In genomic region chr6:89538102-89538751, GRCm38 (mm10) we compare ENCODE assay signal across 26 mouse cellular contexts. TPM values are rescaled to one million over a fixed set of nuclear protein-coding genes. Genes with fewer than 3 reads are reported as not detected.
DNase-seq lines count a peak whose midpoint lies in the region; ATAC-seq and TF ChIP-seq lines count a peak whose summit lies in the region.
"Had no signal": no experiment of that assay in that cellular context is flagged by ENCODE, and none has a peak within 500 bp of the region (broad histone marks: within the 10 kb centered on the region; RNA-seq: fewer than 3 reads in every experiment).

No protein-coding gene starts in this region.

- H3K36me3 ChIP-seq in liver, embryonic 12.5 days = no peaks in the 10 kb centered on the region
- no peaks in the 10 kb centered on the region for H3K36me3 ChIP-seq in liver, postnatal 0 days (replicated peaks; ENCODE audit: insufficient read depth, low read length)
- H3K36me3 ChIP-seq in midbrain, embryonic 13.5 days = no peaks in the 10 kb centered on the region
- H3K36me3 ChIP-seq: heart, embryonic 15.5 days; hindbrain, embryonic 13.5 days; kidney, embryonic 15.5 days; limb, embryonic 12.5 days had no signal

- H3K9ac ChIP-seq in liver, embryonic 12.5 days = no peak overlapping the region
- no peak overlapping the region for H3K9ac ChIP-seq in liver, postnatal 0 days (replicated peaks)
- H3K9ac ChIP-seq in midbrain, embryonic 13.5 days (replicated peaks) = no peak overlapping the region
- H3K9ac ChIP-seq: forebrain, embryonic 13.5 days; heart, embryonic 15.5 days; hindbrain, embryonic 13.5 days; kidney, embryonic 15.5 days; limb, embryonic 12.5 days had no signal

- no peak for TF ChIP-seq CTCF in liver, postnatal 0 days (IDR thresholded peaks at IDR 0.05; ENCODE audit: low read depth)

- no peak overlapping the region for H3K4me3 ChIP-seq in liver, embryonic 12.5 days
- no peak overlapping the region for H3K4me3 ChIP-seq in liver, postnatal 0 days (ENCODE audit: low read depth, low read length)
- H3K4me3 ChIP-seq in midbrain, embryonic 13.5 days (replicated peaks) = no peak overlapping the region
- H3K4me3 ChIP-seq: forebrain, embryonic 13.5 days; heart, embryonic 15.5 days; hindbrain, embryonic 13.5 days; kidney, embryonic 15.5 days; limb, embryonic 12.5 days; megakaryocyte, embryonic 14.5 days had no signal

- H3K27me3 ChIP-seq in liver, embryonic 12.5 days (replicated peaks) = no peaks in the 10 kb centered on the region
- H3K27me3 ChIP-seq in liver, postnatal 0 days (ENCODE audit: insufficient read depth, low read length) = no peaks in the 10 kb centered on the region
- H3K27me3 ChIP-seq in midbrain, embryonic 13.5 days = no peaks in the 10 kb centered on the region
- H3K27me3 ChIP-seq: forebrain, embryonic 13.5 days; heart, embryonic 15.5 days; hindbrain, embryonic 13.5 days; kidney, embryonic 15.5 days; limb, embryonic 12.5 days; megakaryocyte, embryonic 14.5 days had no signal

- no peak for TF ChIP-seq EP300 in liver, postnatal 0 days (IDR thresholded peaks at IDR 0.05; ENCODE audit: low read depth)

- peaks cover 11% of the 10 kb centered on the region for H3K4me1 ChIP-seq in liver, embryonic 12.5 days
- H3K4me1 ChIP-seq in liver, postnatal 0 days (ENCODE audit: insufficient read depth) = no peaks in the 10 kb centered on the region
- no peaks in the 10 kb centered on the region for H3K4me1 ChIP-seq in midbrain, embryonic 13.5 days (replicated peaks)
- H3K4me1 ChIP-seq: forebrain, embryonic 13.5 days; hindbrain, embryonic 13.5 days; kidney, embryonic 15.5 days; limb, embryonic 12.5 days had no signal

- no peak overlapping the region for H3K27ac ChIP-seq in liver, embryonic 12.5 days
- no peak overlapping the region for H3K27ac ChIP-seq in liver, postnatal 0 days (ENCODE audit: low read depth)
- H3K27ac ChIP-seq in midbrain, embryonic 13.5 days = no peak overlapping the region
- H3K27ac ChIP-seq: forebrain, embryonic 13.5 days; heart, embryonic 15.5 days; hindbrain, embryonic 13.5 days; kidney, embryonic 15.5 days; limb, embryonic 12.5 days had no signal

- peak; percentile 67; the same call in 1 of the 2 replicates for ATAC-seq in liver, embryonic 12.5 days
- no peak for ATAC-seq in liver, postnatal 0 days
- ATAC-seq in megakaryocyte progenitor cell, adult 5-6 weeks (replicated peaks; ENCODE audit: poor library complexity) = peak; percentile 88
- no peak for ATAC-seq in granulocyte monocyte progenitor cell, adult 5-6 weeks (replicated peaks; ENCODE audit: poor library complexity, severe bottlenecking)
- no peak for ATAC-seq in midbrain, embryonic 13.5 days
- ATAC-seq: forebrain, embryonic 13.5 days had no signal

- no peaks in the 10 kb centered on the region for H3K9me3 ChIP-seq in liver, embryonic 12.5 days (replicated peaks)
- no peaks in the 10 kb centered on the region for H3K9me3 ChIP-seq in liver, postnatal 0 days (ENCODE audit: low read length)
- no peaks in the 10 kb centered on the region for H3K9me3 ChIP-seq in midbrain, embryonic 13.5 days
- H3K9me3 ChIP-seq: forebrain, embryonic 13.5 days; heart, embryonic 15.5 days; hindbrain, embryonic 13.5 days; kidney, embryonic 15.5 days; limb, embryonic 12.5 days; megakaryocyte, embryonic 14.5 days had no signal

- no peak overlapping the region for H3K4me2 ChIP-seq in liver, embryonic 12.5 days
- H3K4me2 ChIP-seq in liver, postnatal 0 days (ENCODE audit: low read depth, low read length) = no peak overlapping the region
- H3K4me2 ChIP-seq in midbrain, embryonic 13.5 days (replicated peaks) = no peak overlapping the region
- H3K4me2 ChIP-seq: forebrain, embryonic 13.5 days; heart, embryonic 15.5 days; hindbrain, embryonic 13.5 days; kidney, embryonic 15.5 days; limb, embryonic 12.5 days had no signal

- DNase-seq in liver, postnatal 0 days = no peak
- peak; percentile 16 for DNase-seq in c-Kit-positive CD71-positive TER-119-negative erythroid progenitor cells, embryonic 14.5 days (ENCODE audit: low read depth)
- no peak for DNase-seq in spleen, postnatal 14 days (ENCODE audit: low spot score in 2 of 2)
- DNase-seq: adrenal gland, adult 2 months; adrenal gland, postnatal 36 days; B cell, adult 2 months; cerebellum, adult 2 months; cerebellum, postnatal 25 days; gastrocnemius, postnatal 10 days; heart, postnatal 4 days; kidney, adult 18-20 months; kidney, postnatal 25 days; lung, postnatal 36 days; midbrain, embryonic 14.5 days; right cerebral cortex, postnatal 25 days; thymus, postnatal 14 days had no signal

- WGBS in liver, embryonic 12.5 days (ENCODE audit: insufficient replicate concordance) = 21% methylated on average over 1 of the region's 1 CpGs
- 48% methylated on average over 1 of the region's 1 CpGs for WGBS in liver, postnatal 0 days (ENCODE audit: insufficient replicate concordance)
- WGBS in midbrain, embryonic 13.5 days = 78% methylated on average over 1 of the region's 1 CpGs

RNA-seq across cellular contexts. Expression of gene Chchd6, which starts 57.2 kb away (rescaled TPM):
- 25.5 and 27.7 TPM in 2 replicates for polyA plus RNA-seq in liver, embryonic 12.5 days (2016; fragmentation: Nextera tagmentation; extraction: Ambion mirVana)
- 8.4 and 8.8 TPM in 2 replicates for polyA plus RNA-seq in liver, postnatal 0 days (2015; fragmentation: Nextera tagmentation; extraction: Ambion mirVana)
- 19.3 and 19.7 TPM in 2 replicates for total RNA-seq in megakaryocyte progenitor cell, adult 5-6 weeks (2015)
- total RNA-seq in megakaryocyte progenitor cell, adult 5-6 weeks (2017) = 8.8 and 10.3 TPM in 2 replicates
- 9.8 and 13.5 TPM in 2 replicates for total RNA-seq in granulocyte monocyte progenitor cell, adult 5-6 weeks (2014; fragmentation: Nextera tagmentation)
- total RNA-seq in granulocyte monocyte progenitor cell, adult 5-6 weeks (2017) = 10.6 and 15.3 TPM in 2 replicates
- 121 and 126 TPM in 2 replicates for polyA plus RNA-seq in midbrain, embryonic 13.5 days (2015; fragmentation: Nextera tagmentation; extraction: Ambion mirVana)

Comparison
In these comparisons a context has a peak if more than half of its experiments do, and no peak if none do; other contexts are left out.
1. ATAC-seq: peak in liver, embryonic 12.5 days (single experiment) and megakaryocyte progenitor cell, adult 5-6 weeks (single experiment); none in liver, postnatal 0 days (single experiment), granulocyte monocyte progenitor cell, adult 5-6 weeks (single experiment) and midbrain, embryonic 13.5 days (single experiment).